Mouse (Mus musculus) liver, adult 2 months (tissue): Measurements from ENCODE around the gene Snapc4. TPM values are rescaled to one million over a fixed set of nuclear protein-coding genes. Genes with fewer than 3 reads are reported as not detected.

Experiments
- DNase-seq: peaks from one replicate; pipeline ENCODE4 v3.0.0-alpha.2; 2011; ENCODE audit warnings: low read depth, low spot score; ENCODE audit errors: extremely low read depth
- H3K27ac ChIP-seq: fragments of 200-500 bp; replicated peaks from 2 replicates; pipeline ENCODE4 v1.5.1; 2012; ENCODE audit warnings: low read depth, mild to moderate bottlenecking, control low read depth, inconsistent platforms, low read length; ENCODE audit not compliant: insufficient read depth
- H3K27me3 ChIP-seq: fragments of 200-500 bp; 2 replicates; pipeline ENCODE4 v1.6.1; 2012; ENCODE audit warnings: mild to moderate bottlenecking, moderate library complexity, low read length, inconsistent platforms; ENCODE audit not compliant: control insufficient read depth, insufficient read depth
- H3K36me3 ChIP-seq: fragments of 200-500 bp; 2 replicates; pipeline ENCODE4 v1.6.1; 2012; ENCODE audit warnings: low read length, inconsistent platforms; ENCODE audit not compliant: control insufficient read depth, insufficient read depth
- H3K4me1 ChIP-seq: fragments of 200-500 bp; 2 replicates; pipeline ENCODE4 v1.6.1; 2011; ENCODE audit warnings: low read length; ENCODE audit not compliant: control insufficient read depth, insufficient read depth
- H3K4me3 ChIP-seq: fragments of 200-500 bp; 2 replicates; pipeline ENCODE4 v1.5.1; 2011; ENCODE audit warnings: low read depth, mild to moderate bottlenecking, control low read depth, low read length, moderate library complexity; ENCODE audit not compliant: insufficient read depth
- H3K79me2 ChIP-seq: fragments of 200-500 bp; 2 replicates; pipeline ENCODE4 v1.6.1; 2012; ENCODE audit warnings: inconsistent platforms, mild to moderate bottlenecking, low read length, moderate library complexity; ENCODE audit not compliant: control insufficient read depth, insufficient read depth
- H3K9ac ChIP-seq: fragments of 200-500 bp; 2 replicates; pipeline ENCODE4 v1.6.1; 2012; ENCODE audit warnings: low read depth, mild to moderate bottlenecking, control low read depth, inconsistent platforms, low read length
- CTCF ChIP-seq: fragments of 200-500 bp; IDR thresholded peaks from 2 replicates; pipeline ENCODE4 v1.5.1; 2011; ENCODE audit warnings: low read depth, low read length, control low read depth
- POLR2A ChIP-seq: fragments of 200-500 bp; IDR thresholded peaks from 2 replicates; pipeline ENCODE4 v1.6.1; 2011; ENCODE audit warnings: low read length, control low read depth; ENCODE audit not compliant: insufficient read depth; ENCODE audit errors: extremely low read depth
- WGBS: fragments of 180-500 bp; shearing (Covaris S2); methylation state at CpG from one replicate; pipeline ENCODE4 v1.1.7; 2018; 5-methylcytosine and 5-hydroxymethylcytosine counted together
- polyA plus RNA-seq: library from polyadenylated mRNA; depleted of rRNA; stranded (reverse); fragments of >200 nt; gene quantifications from 2 replicates; pipeline ENCODE4 v1.2.3, GENCODE M21; 2012
- total RNA-seq: library from RNA; depleted of rRNA; stranded (reverse); fragments of >200 nt; gene quantifications from 2 replicates; pipeline ENCODE4 v1.2.3, GENCODE M21; 2014

Snapc4 gene
- total and polyA plus RNA-seq, 2 experiments: 7.5 to 14.3 TPM

GRCm38 (mm10) chr2:26342609-26343490 lies 37.6 kb downstream of the Snapc4 start:
- H3K27ac ChIP-seq: peak overlapping the region; percentile 66
- 0 out of 2 replicates have a peak, but pooled peaks cover 4% of the 10 kb centered on the region for H3K4me1 ChIP-seq
- DNase-seq: no peak
- H3K27me3 ChIP-seq: no peaks in the 10 kb centered on the region
- TF ChIP-seq CTCF (no peak), POLR2A (no peak)
- H3K4me3 ChIP-seq: no peak overlapping the region
- 0 out of 2 replicates have a peak overlapping the region, but pooled peaks have one; percentile 17 for H3K9ac ChIP-seq
- WGBS: 65% methylated on average over 11 of the region's 11 CpGs
- H3K36me3 ChIP-seq: no peaks in the 10 kb centered on the region
- no peaks in the 10 kb centered on the region for H3K79me2 ChIP-seq

- no peak for DNase-seq
- H3K27ac ChIP-seq: peak overlapping the region; percentile 66
- H3K36me3 ChIP-seq: no peaks in the 10 kb centered on the region
- H3K4me1 ChIP-seq: 0 out of 2 replicates have a peak, but pooled peaks cover 4% of the 10 kb centered on the region
- no peaks in the 10 kb centered on the region for H3K27me3 ChIP-seq
- H3K79me2 ChIP-seq: no peaks in the 10 kb centered on the region
- no peak for TF ChIP-seq CTCF
- TF ChIP-seq POLR2A: no peak
- H3K9ac ChIP-seq: peak overlapping the region; percentile 9; the same call in 1 of the 2 replicates
- 13% methylated on average over 10 of the region's 10 CpGs for WGBS
- H3K4me3 ChIP-seq: no peak overlapping the region
Observed at GRCm38 (mm10) chr2:26342044-26342443, 38.4 kb downstream of the Snapc4 start.

- Histone ChIP-seq H3K9ac (no peak overlapping the region), H3K27me3 (no peaks in the 10 kb centered on the region), H3K27ac (peak overlapping the region; percentile 66), H3K79me2 (no peaks in the 10 kb centered on the region), H3K4me1 (0 out of 2 replicates have a peak, but pooled peaks cover 4% of the 10 kb centered on the region), H3K36me3 (no peaks in the 10 kb centered on the region), H3K4me3 (no peak overlapping the region)
- DNase-seq: no peak
- TF ChIP-seq CTCF (no peak), POLR2A (no peak)
- 74% methylated on average over 2 of the region's 2 CpGs for WGBS
Observed at GRCm38 (mm10) chr2:26341510-26341981, 38.9 kb downstream of the Snapc4 start.

- TF ChIP-seq CTCF: no peak
- no peak for TF ChIP-seq POLR2A
- H3K27me3 ChIP-seq: no peaks in the 10 kb centered on the region
- no peak for DNase-seq
- H3K4me1 ChIP-seq: 0 out of 2 replicates have a peak, but pooled peaks cover 4% of the 10 kb centered on the region
- 38% methylated on average over 5 of the region's 5 CpGs for WGBS
- H3K36me3 ChIP-seq: no peaks in the 10 kb centered on the region
- no peak overlapping the region for H3K9ac ChIP-seq
- H3K4me3 ChIP-seq: no peak overlapping the region
- no peak overlapping the region for H3K27ac ChIP-seq
- H3K79me2 ChIP-seq: no peaks in the 10 kb centered on the region
Observed at GRCm38 (mm10) chr2:26339204-26339551, 41.3 kb downstream of the Snapc4 start.

- TF ChIP-seq POLR2A (no peak), CTCF (no peak)
- H3K27me3 ChIP-seq: no peaks in the 10 kb centered on the region
- no peak overlapping the region for H3K9ac ChIP-seq
- H3K4me1 ChIP-seq: 0 out of 2 replicates have a peak, but pooled peaks cover 4% of the 10 kb centered on the region
- no peak overlapping the region for H3K4me3 ChIP-seq
- no peak overlapping the region for H3K27ac ChIP-seq
- no peak for DNase-seq
- whole genome bisulfite sequencing: 81% methylated on average over 10 of the region's 13 CpGs
- no peaks in the 10 kb centered on the region for H3K36me3 ChIP-seq
- H3K79me2 ChIP-seq: no peaks in the 10 kb centered on the region
Observed at GRCm38 (mm10) chr2:26338302-26339203, 41.9 kb downstream of the Snapc4 start.
